Mouse (Mus musculus) lung, adult 2 months (tissue): ENCODE data around the gene Rab5c.

Source experiments
- CTCF ChIP-seq: fragments of 200-500 bp; IDR thresholded peaks from 2 replicates; pipeline ENCODE4 v1.5.1; 2011; ENCODE audit warnings: mild to moderate bottlenecking, low read length, control low read depth; ENCODE audit not compliant: insufficient read depth
- POLR2A ChIP-seq: fragments of 200-500 bp; IDR thresholded peaks from 2 replicates; pipeline ENCODE4 v1.6.1; 2011; ENCODE audit warnings: low read depth, mild to moderate bottlenecking, control low read depth, low read length, borderline replicate concordance; ENCODE audit errors: extremely low read depth

- TF ChIP-seq POLR2A (no peak), CTCF (no peak)
Observed at GRCm38 (mm10) chr11:100688443-100688842, 49.6 kb downstream of the Rab5c start.
